7 mouse cellular contexts compared by ENCODE assay signal in genomic region chr9:122198621-122199020, GRCm38 (mm10).
"Had no signal": no experiment of that assay in that cellular context is flagged by ENCODE, and none has a peak within 500 bp of the region (broad histone marks: within the 10 kb centered on the region; RNA-seq: fewer than 3 reads in every experiment).

No protein-coding gene starts in this region.

- H3K27me3 ChIP-seq: limb, embryonic 15.5 days; liver, embryonic 12.5 days; neural tube, embryonic 15.5 days had no signal

- H3K27ac ChIP-seq: limb, embryonic 15.5 days; liver, embryonic 12.5 days; midbrain, embryonic 10.5 days; neural tube, embryonic 15.5 days had no signal

- H3K9ac ChIP-seq: limb, embryonic 15.5 days; liver, embryonic 12.5 days; lung, embryonic 14.5 days; neural tube, embryonic 15.5 days had no signal

- H3K9me3 ChIP-seq: limb, embryonic 15.5 days; liver, embryonic 12.5 days; midbrain, embryonic 10.5 days; neural tube, embryonic 15.5 days had no signal

- DNase-seq: midbrain, embryonic 14.5 days had no signal

- H3K4me3 ChIP-seq: limb, embryonic 15.5 days; liver, embryonic 12.5 days; midbrain, embryonic 10.5 days; myocyte; neural tube, embryonic 15.5 days had no signal

- H3K36me3 ChIP-seq: liver, embryonic 12.5 days; midbrain, embryonic 10.5 days had no signal

- H3K4me2 ChIP-seq: limb, embryonic 15.5 days; liver, embryonic 12.5 days; lung, embryonic 14.5 days; neural tube, embryonic 15.5 days had no signal

- ATAC-seq: liver, embryonic 12.5 days had no signal
